Mouse (Mus musculus): ENCODE results near the gene Dusp27. TPM values are rescaled to one million over a fixed set of nuclear protein-coding genes. Genes with fewer than 3 reads are reported as not detected.
"Not testable (repeated sequence)": the region's sequence is repeated elsewhere in the genome, so short reads cannot be mapped to it uniquely, and the experiment has no call there.

Gene Dusp27
- polyA plus RNA-seq, 1 experiment from 2014 or later = 1.3 TPM

GRCm38 (mm10) chr1:166151341-166151740, 23.6 kb upstream of the Dusp27 start:
- H3K4me2 ChIP-seq (ENCODE audit: low read length) = no peak overlapping the region
- no peak overlapping the region for H3K9ac ChIP-seq (ENCODE audit: low read depth, low read length)
- no peak overlapping the region for H3K4me3 ChIP-seq (ENCODE audit: low read depth, low read length)
- H3K4me1 ChIP-seq (ENCODE audit: control insufficient read depth, insufficient read depth, low read length) = peaks cover 5% of the 10 kb centered on the region; the same call in 1 of the 2 replicates
- peaks cover 7% of the 10 kb centered on the region; the same call in 1 of the 2 replicates for H3K27me3 ChIP-seq (ENCODE audit: control insufficient read depth, insufficient read depth, low read depth, low read length)
- no peak for ATAC-seq
- H3K27ac ChIP-seq (ENCODE audit: low read length) = no peak overlapping the region
- 31% methylated on average over 11 of the region's 11 CpGs for WGBS
- no peaks in the 10 kb centered on the region for H3K36me3 ChIP-seq (ENCODE audit: control insufficient read depth, insufficient read depth, low read length)
- no peaks in the 10 kb centered on the region for H3K9me3 ChIP-seq (replicated peaks; ENCODE audit: control insufficient read depth, low read length, poor library complexity, severe bottlenecking)

- Histone ChIP-seq H3K27me3 (ENCODE audit: control insufficient read depth, insufficient read depth, low read depth, low read length) (0 out of 2 replicates have a peak, but pooled peaks cover under 1% of the 10 kb centered on the region), H3K4me2 (ENCODE audit: low read length) (no peak overlapping the region), H3K27ac (ENCODE audit: low read length) (no peak overlapping the region), H3K36me3 (ENCODE audit: control insufficient read depth, insufficient read depth, low read length) (no peaks in the 10 kb centered on the region), H3K4me1 (ENCODE audit: control insufficient read depth, insufficient read depth, low read length) (peaks cover 5% of the 10 kb centered on the region; the same call in 1 of the 2 replicates), H3K9ac (ENCODE audit: low read depth, low read length) (no peak overlapping the region), H3K9me3 (replicated peaks; ENCODE audit: control insufficient read depth, low read length, poor library complexity, severe bottlenecking) (no peaks in the 10 kb centered on the region), H3K4me3 (ENCODE audit: low read depth, low read length) (no peak overlapping the region)
- ATAC-seq = no peak
- 83% methylated on average over 7 of the region's 7 CpGs for WGBS
Measured at GRCm38 (mm10) chr1:166150035-166150434, 22.3 kb upstream of the Dusp27 start.

- H3K9ac ChIP-seq (ENCODE audit: low read depth, low read length) = no peak overlapping the region
- no peaks in the 10 kb centered on the region for H3K27me3 ChIP-seq (ENCODE audit: control insufficient read depth, insufficient read depth, low read depth, low read length)
- H3K4me3 ChIP-seq (ENCODE audit: low read depth, low read length) = no peak overlapping the region
- no peak overlapping the region for H3K4me2 ChIP-seq (ENCODE audit: low read length)
- no peak overlapping the region for H3K27ac ChIP-seq (ENCODE audit: low read length)
- H3K36me3 ChIP-seq (ENCODE audit: control insufficient read depth, insufficient read depth, low read length) = no peaks in the 10 kb centered on the region
- no peak for ATAC-seq
- H3K9me3 ChIP-seq (replicated peaks; ENCODE audit: control insufficient read depth, low read length, poor library complexity, severe bottlenecking) = no peaks in the 10 kb centered on the region; the same call in 1 of the 2 replicates
- WGBS = 91% methylated on average over 4 of the region's 4 CpGs
- H3K4me1 ChIP-seq (ENCODE audit: control insufficient read depth, insufficient read depth, low read length) = peaks cover 5% of the 10 kb centered on the region; the same call in 1 of the 2 replicates
Measured at GRCm38 (mm10) chr1:166149441-166149840, 21.7 kb upstream of the Dusp27 start.

GRCm38 (mm10) chr1:166147657-166148056, 19.9 kb upstream of the Dusp27 start:
- Histone ChIP-seq H3K9me3 (replicated peaks; ENCODE audit: control insufficient read depth, low read length, poor library complexity, severe bottlenecking) (no peaks in the 10 kb centered on the region; the same call in 1 of the 2 replicates), H3K36me3 (ENCODE audit: control insufficient read depth, insufficient read depth, low read length) (no peaks in the 10 kb centered on the region), H3K9ac (ENCODE audit: low read depth, low read length) (no peak overlapping the region), H3K27ac (ENCODE audit: low read length) (no peak overlapping the region), H3K27me3 (ENCODE audit: control insufficient read depth, insufficient read depth, low read depth, low read length) (no peaks in the 10 kb centered on the region), H3K4me1 (ENCODE audit: control insufficient read depth, insufficient read depth, low read length) (peaks cover 2% of the 10 kb centered on the region; the same call in 1 of the 2 replicates), H3K4me3 (ENCODE audit: low read depth, low read length) (no peak overlapping the region), H3K4me2 (ENCODE audit: low read length) (no peak overlapping the region)
- ATAC-seq = no peak
- WGBS = 73% methylated on average over 3 of the region's 3 CpGs

GRCm38 (mm10) chr1:166146626-166147025, 18.9 kb upstream of the Dusp27 start:
- no peaks in the 10 kb centered on the region for H3K27me3 ChIP-seq (ENCODE audit: control insufficient read depth, insufficient read depth, low read depth, low read length)

GRCm38 (mm10) chr1:166142369-166142768, 14.6 kb upstream of the Dusp27 start:
- WGBS = 84% methylated on average over 6 of the region's 6 CpGs
- no peak overlapping the region for H3K4me3 ChIP-seq (ENCODE audit: low read depth, low read length)
- no peak overlapping the region for H3K27ac ChIP-seq (ENCODE audit: low read length)
- no peak overlapping the region for H3K9ac ChIP-seq (ENCODE audit: low read depth, low read length)
- no peaks in the 10 kb centered on the region; the same call in 1 of the 2 replicates for H3K4me1 ChIP-seq (ENCODE audit: control insufficient read depth, insufficient read depth, low read length)
- H3K9me3 ChIP-seq (replicated peaks; ENCODE audit: control insufficient read depth, low read length, poor library complexity, severe bottlenecking) = no peaks in the 10 kb centered on the region; the same call in 1 of the 2 replicates
- no peaks in the 10 kb centered on the region for H3K36me3 ChIP-seq (ENCODE audit: control insufficient read depth, insufficient read depth, low read length)
- ATAC-seq = no peak
- no peak overlapping the region for H3K4me2 ChIP-seq (ENCODE audit: low read length)
- H3K27me3 ChIP-seq (ENCODE audit: control insufficient read depth, insufficient read depth, low read depth, low read length) = no peaks in the 10 kb centered on the region

More at GRCm38 (mm10) chr1:166146626-166147025, 18.9 kb upstream of the Dusp27 start:
- 87% methylated on average over 11 of the region's 11 CpGs for WGBS
- no peak overlapping the region for H3K4me3 ChIP-seq (ENCODE audit: low read depth, low read length)
- H3K36me3 ChIP-seq (ENCODE audit: control insufficient read depth, insufficient read depth, low read length) = no peaks in the 10 kb centered on the region
- H3K4me2 ChIP-seq (ENCODE audit: low read length) = no peak overlapping the region
- peaks cover 2% of the 10 kb centered on the region; the same call in 1 of the 2 replicates for H3K4me1 ChIP-seq (ENCODE audit: control insufficient read depth, insufficient read depth, low read length)
- H3K9me3 ChIP-seq (replicated peaks; ENCODE audit: control insufficient read depth, low read length, poor library complexity, severe bottlenecking) = no peaks in the 10 kb centered on the region; the same call in 1 of the 2 replicates
- H3K27ac ChIP-seq (ENCODE audit: low read length) = no peak overlapping the region
- no peak overlapping the region for H3K9ac ChIP-seq (ENCODE audit: low read depth, low read length)
- ATAC-seq = no peak

- H3K9ac ChIP-seq (ENCODE audit: low read depth, low read length); H3K27ac ChIP-seq (ENCODE audit: low read length); H3K4me1 ChIP-seq (ENCODE audit: control insufficient read depth, insufficient read depth, low read length); H3K4me2 ChIP-seq (ENCODE audit: low read length); H3K4me3 ChIP-seq (ENCODE audit: low read depth, low read length); ATAC-seq; H3K36me3 ChIP-seq (ENCODE audit: control insufficient read depth, insufficient read depth, low read length); H3K9me3 ChIP-seq (replicated peaks; ENCODE audit: control insufficient read depth, low read length, poor library complexity, severe bottlenecking); H3K27me3 ChIP-seq (ENCODE audit: control insufficient read depth, insufficient read depth, low read depth, low read length): not testable (repeated sequence)
- 94% methylated on average over 9 of the region's 9 CpGs for WGBS
Measured at GRCm38 (mm10) chr1:166141868-166142267, 14.1 kb upstream of the Dusp27 start.

GRCm38 (mm10) chr1:166139620-166140184, 12.0 kb upstream of the Dusp27 start:
- Histone ChIP-seq H3K4me1 (ENCODE audit: control insufficient read depth, insufficient read depth, low read length) (no peaks in the 10 kb centered on the region; the same call in 1 of the 2 replicates), H3K27me3 (ENCODE audit: control insufficient read depth, insufficient read depth, low read depth, low read length) (no peaks in the 10 kb centered on the region), H3K4me3 (ENCODE audit: low read depth, low read length) (no peak overlapping the region), H3K9ac (ENCODE audit: low read depth, low read length) (no peak overlapping the region), H3K27ac (ENCODE audit: low read length) (no peak overlapping the region), H3K4me2 (ENCODE audit: low read length) (no peak overlapping the region), H3K36me3 (ENCODE audit: control insufficient read depth, insufficient read depth, low read length) (no peaks in the 10 kb centered on the region), H3K9me3 (replicated peaks; ENCODE audit: control insufficient read depth, low read length, poor library complexity, severe bottlenecking) (no peaks in the 10 kb centered on the region; the same call in 1 of the 2 replicates)
- 35% methylated on average over 4 of the region's 4 CpGs for WGBS
- ATAC-seq = no peak

GRCm38 (mm10) chr1:166139113-166139512, 11.4 kb upstream of the Dusp27 start:
- no peak for ATAC-seq
- WGBS = 60% methylated on average over 3 of the region's 3 CpGs
- no peak overlapping the region for H3K9ac ChIP-seq (ENCODE audit: low read depth, low read length)
- no peaks in the 10 kb centered on the region; the same call in 1 of the 2 replicates for H3K4me1 ChIP-seq (ENCODE audit: control insufficient read depth, insufficient read depth, low read length)
- H3K36me3 ChIP-seq (ENCODE audit: control insufficient read depth, insufficient read depth, low read length) = no peaks in the 10 kb centered on the region
- H3K27ac ChIP-seq (ENCODE audit: low read length) = no peak overlapping the region
- H3K27me3 ChIP-seq (ENCODE audit: control insufficient read depth, insufficient read depth, low read depth, low read length) = no peaks in the 10 kb centered on the region
- no peaks in the 10 kb centered on the region for H3K9me3 ChIP-seq (replicated peaks; ENCODE audit: control insufficient read depth, low read length, poor library complexity, severe bottlenecking)
- H3K4me2 ChIP-seq (ENCODE audit: low read length) = no peak overlapping the region
- no peak overlapping the region for H3K4me3 ChIP-seq (ENCODE audit: low read depth, low read length)

Data from midbrain, embryonic 16.5 days (tissue).